Mouse (Mus musculus): Measurements from ENCODE around the gene Pik3r5. TPM values are rescaled to one million over a fixed set of nuclear protein-coding genes. Genes with fewer than 3 reads are reported as not detected.
A peak's percentile ranks its signal among the peaks of the same experiment; 100 is the strongest.

Gene Pik3r5
- polyA plus RNA-seq, 1 experiment from 2014 or later = 0.24 TPM

DNA sequence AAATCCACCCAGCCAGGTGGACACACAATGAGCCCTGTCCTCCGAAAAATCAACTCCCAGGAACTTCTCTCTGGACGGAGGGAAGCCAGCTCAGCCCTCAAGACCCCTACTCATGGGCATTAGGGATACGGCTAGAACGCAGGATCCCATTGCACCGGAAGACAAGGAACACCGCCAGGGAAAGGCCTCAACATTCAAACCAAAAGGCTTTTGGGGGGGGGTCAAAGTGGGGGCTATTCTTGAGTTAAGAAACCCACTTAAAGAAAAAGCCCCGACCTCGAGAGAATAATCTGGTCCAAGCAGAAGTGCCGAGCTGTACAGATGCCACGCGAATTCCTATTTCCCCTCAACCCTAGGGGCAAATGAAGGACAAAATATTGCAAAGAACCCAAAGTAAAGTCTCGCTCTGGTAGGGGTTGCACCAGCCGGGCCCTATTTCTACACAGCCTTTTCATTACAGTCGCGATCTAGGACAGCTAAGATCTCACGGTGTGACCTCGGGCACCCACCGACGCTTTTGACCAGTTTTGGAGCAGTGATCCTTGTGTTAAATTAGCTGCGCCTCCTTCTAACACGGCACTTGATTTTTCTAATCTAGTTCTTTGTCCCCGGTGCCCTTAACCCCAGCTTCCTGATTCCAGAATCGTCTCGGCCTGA is 32.9 kb upstream of the Pik3r5 start:
- no peaks in the 10 kb centered on the region for H3K9me3 ChIP-seq (ENCODE audit: control insufficient read depth, low read length)
- TF ChIP-seq CTCF (IDR thresholded peaks at IDR 0.05; ENCODE audit: low read depth) (no peak), EP300 (optimal IDR thresholded peaks at IDR 0.05) (no peak)
- no peaks in the 10 kb centered on the region for H3K27me3 ChIP-seq (ENCODE audit: control insufficient read depth, insufficient read depth, low read length)
- no peaks in the 10 kb centered on the region for H3K36me3 ChIP-seq (ENCODE audit: control insufficient read depth, insufficient read depth, low read length)
- no peak overlapping the region for H3K9ac ChIP-seq (ENCODE audit: low read length)
- H3K4me1 ChIP-seq (replicated peaks; ENCODE audit: control insufficient read depth, insufficient read depth) = 0 out of 2 replicates have a peak, but pooled peaks cover 3% of the 10 kb centered on the region
- no peak overlapping the region for H3K27ac ChIP-seq (replicated peaks)
- DNase-seq (ENCODE audit: low spot score) (no peak), ATAC-seq (ENCODE audit: low FRiP score, low TSS enrichment) (no peak)
- peak overlapping the region; percentile 52 for H3K4me3 ChIP-seq (ENCODE audit: low read depth, low read length)
- WGBS = 43% methylated on average over 24 of the region's 24 CpGs
- peak overlapping the region; percentile 96 for H3K4me2 ChIP-seq (replicated peaks; ENCODE audit: low read depth)

DNA sequence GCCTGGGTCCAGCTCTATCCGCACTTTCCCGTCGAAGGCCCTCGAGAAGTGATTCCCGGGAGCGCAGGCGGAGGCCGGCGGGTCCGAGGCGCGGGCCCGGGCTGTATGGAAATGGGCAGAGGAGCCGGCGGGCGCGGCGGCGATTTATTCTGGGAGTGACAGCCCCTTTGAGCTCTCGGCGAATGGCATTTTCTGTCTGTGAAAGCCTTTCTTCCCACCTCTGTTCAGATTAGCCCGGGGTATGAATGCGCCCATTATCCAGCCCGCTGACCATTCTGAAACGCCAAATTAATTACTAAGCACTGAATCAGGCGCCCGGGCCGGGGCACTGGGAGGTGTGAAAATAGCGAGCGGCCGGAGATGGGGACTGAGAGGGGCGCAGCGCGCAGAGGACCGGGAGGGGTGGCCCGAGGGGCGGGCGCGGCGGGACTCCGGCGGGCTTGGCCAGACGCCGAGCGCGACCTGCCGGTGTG is 32.3 kb upstream of the Pik3r5 start:
- no peaks in the 10 kb centered on the region for H3K27me3 ChIP-seq (ENCODE audit: control insufficient read depth, insufficient read depth, low read length)

GRCm38 (mm10) chr11:68400021-68400671 is 31.8 kb upstream of the Pik3r5 start:
- Histone ChIP-seq H3K27ac (replicated peaks) (no peak overlapping the region), H3K36me3 (ENCODE audit: control insufficient read depth, insufficient read depth, low read length) (no peaks in the 10 kb centered on the region), H3K9ac (ENCODE audit: low read length) (peak overlapping the region; percentile 57), H3K4me1 (replicated peaks; ENCODE audit: control insufficient read depth, insufficient read depth) (0 out of 2 replicates have a peak, but pooled peaks cover 3% of the 10 kb centered on the region), H3K27me3 (ENCODE audit: control insufficient read depth, insufficient read depth, low read length) (no peaks in the 10 kb centered on the region), H3K4me2 (replicated peaks; ENCODE audit: low read depth) (peak overlapping the region; percentile 96), H3K9me3 (ENCODE audit: control insufficient read depth, low read length) (no peaks in the 10 kb centered on the region), H3K4me3 (ENCODE audit: low read depth, low read length) (peak overlapping the region; percentile 52)
- ATAC-seq (ENCODE audit: low FRiP score, low TSS enrichment) (peak; percentile 70), DNase-seq (ENCODE audit: low spot score) (peak; percentile 69)
- 1% methylated on average over 51 of the region's 57 CpGs for WGBS
- peak; percentile 62 for TF ChIP-seq CTCF (IDR thresholded peaks at IDR 0.05; ENCODE audit: low read depth)
- no peak for TF ChIP-seq EP300 (optimal IDR thresholded peaks at IDR 0.05)

More for the DNA sequence above, 32.3 kb upstream of the Pik3r5 start:
- no peaks in the 10 kb centered on the region for H3K9me3 ChIP-seq (ENCODE audit: control insufficient read depth, low read length)
- no peaks in the 10 kb centered on the region for H3K36me3 ChIP-seq (ENCODE audit: control insufficient read depth, insufficient read depth, low read length)
- TF ChIP-seq CTCF (IDR thresholded peaks at IDR 0.05; ENCODE audit: low read depth) = no peak
- TF ChIP-seq EP300 (optimal IDR thresholded peaks at IDR 0.05) = no peak
- 0 out of 2 replicates have a peak, but pooled peaks cover 3% of the 10 kb centered on the region for H3K4me1 ChIP-seq (replicated peaks; ENCODE audit: control insufficient read depth, insufficient read depth)
- peak overlapping the region; percentile 57 for H3K9ac ChIP-seq (ENCODE audit: low read length)
- 2% methylated on average over 34 of the region's 47 CpGs for WGBS
- H3K4me2 ChIP-seq (replicated peaks; ENCODE audit: low read depth) = peak overlapping the region; percentile 96
- H3K4me3 ChIP-seq (ENCODE audit: low read depth, low read length) = peak overlapping the region; percentile 52
- no peak for DNase-seq (ENCODE audit: low spot score)
- no peak overlapping the region for H3K27ac ChIP-seq (replicated peaks)
- ATAC-seq (ENCODE audit: low FRiP score, low TSS enrichment) = 0 out of 2 replicates have a peak, but pooled peaks have one; percentile 6

DNA sequence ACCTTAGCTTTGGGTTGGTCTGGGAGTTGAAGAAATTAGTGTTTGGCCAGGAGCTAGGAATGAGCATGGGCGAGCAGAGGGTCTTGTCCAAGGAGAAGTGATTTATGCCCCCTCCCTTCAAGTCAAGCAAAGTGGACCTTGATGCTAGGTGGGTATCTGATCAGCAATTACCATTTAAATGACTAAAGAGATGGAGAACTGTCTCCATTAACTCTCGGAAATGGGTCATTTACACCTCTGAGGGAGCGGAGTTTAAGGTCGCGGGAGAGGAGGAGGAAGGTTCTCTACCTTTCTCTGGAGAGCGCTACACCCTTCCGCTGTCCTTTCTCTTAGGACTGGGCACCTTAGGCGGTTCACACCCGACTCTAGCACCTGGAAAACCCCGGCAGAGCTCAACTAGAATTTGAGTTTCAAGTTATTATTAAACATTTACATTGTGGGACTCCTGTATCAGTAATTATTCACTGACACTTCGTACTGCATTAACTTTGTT is 31.1 kb upstream of the Pik3r5 start, which contains the start of gene Ntn1:
Gene Ntn1, minus strand, starts transcription at position 97 of the 493 bp plus-strand sequence.
- Histone ChIP-seq H3K36me3 (ENCODE audit: control insufficient read depth, insufficient read depth, low read length) (no peaks in the 10 kb centered on the region), H3K9me3 (ENCODE audit: control insufficient read depth, low read length) (no peaks in the 10 kb centered on the region), H3K27me3 (ENCODE audit: control insufficient read depth, insufficient read depth, low read length) (no peaks in the 10 kb centered on the region), H3K9ac (ENCODE audit: low read length) (peak within 1 kb of the TSS; percentile 57), H3K4me3 (ENCODE audit: low read depth, low read length) (peak within 1 kb of the TSS; percentile 52), H3K4me1 (replicated peaks; ENCODE audit: control insufficient read depth, insufficient read depth) (0 out of 2 replicates have a peak, but pooled peaks cover 3% of the 10 kb centered on the region), H3K27ac (replicated peaks) (no peak within 1 kb of the TSS), H3K4me2 (replicated peaks; ENCODE audit: low read depth) (peak within 1 kb of the TSS; percentile 96)
- ATAC-seq (ENCODE audit: low FRiP score, low TSS enrichment) (no peak), DNase-seq (ENCODE audit: low spot score) (no peak)
- WGBS = 24% methylated on average over 11 of the region's 11 CpGs
- TF ChIP-seq CTCF (IDR thresholded peaks at IDR 0.05; ENCODE audit: low read depth) = no peak
- no peak for TF ChIP-seq EP300 (optimal IDR thresholded peaks at IDR 0.05)

GRCm38 (mm10) chr11:68401428-68401827 is 30.5 kb upstream of the Pik3r5 start:
- DNase-seq (ENCODE audit: low spot score) (no peak), ATAC-seq (ENCODE audit: low FRiP score, low TSS enrichment) (no peak)
- Histone ChIP-seq H3K36me3 (ENCODE audit: control insufficient read depth, insufficient read depth, low read length) (no peaks in the 10 kb centered on the region), H3K27me3 (ENCODE audit: control insufficient read depth, insufficient read depth, low read length) (no peaks in the 10 kb centered on the region), H3K9ac (ENCODE audit: low read length) (no peak overlapping the region), H3K4me3 (ENCODE audit: low read depth, low read length) (no peak overlapping the region), H3K9me3 (ENCODE audit: control insufficient read depth, low read length) (no peaks in the 10 kb centered on the region), H3K27ac (replicated peaks) (no peak overlapping the region), H3K4me2 (replicated peaks; ENCODE audit: low read depth) (no peak overlapping the region), H3K4me1 (replicated peaks; ENCODE audit: control insufficient read depth, insufficient read depth) (0 out of 2 replicates have a peak, but pooled peaks cover 3% of the 10 kb centered on the region)
- no peak for TF ChIP-seq EP300 (optimal IDR thresholded peaks at IDR 0.05)
- TF ChIP-seq CTCF (IDR thresholded peaks at IDR 0.05; ENCODE audit: low read depth) = no peak
- WGBS = 47% methylated on average over 5 of the region's 5 CpGs

All from stomach, postnatal 0 days (tissue).